Mouse (Mus musculus) cerebellum, adult 2 months (tissue): ENCODE data around the gene Magi2.

Experiments used
- CTCF ChIP-seq: fragments of 200-500 bp; IDR thresholded peaks from 2 replicates; pipeline ENCODE4 v1.5.1; 2011; ENCODE audit warnings: low read depth, mild to moderate bottlenecking, control low read depth, low read length, moderate library complexity, borderline replicate concordance; ENCODE audit not compliant: insufficient read depth
- POLR2A ChIP-seq: fragments of 200-500 bp; IDR thresholded peaks from 2 replicates; pipeline ENCODE4 v1.6.1; 2011; ENCODE audit warnings: low read length, control low read depth, borderline replicate concordance; ENCODE audit not compliant: insufficient read depth

DNA sequence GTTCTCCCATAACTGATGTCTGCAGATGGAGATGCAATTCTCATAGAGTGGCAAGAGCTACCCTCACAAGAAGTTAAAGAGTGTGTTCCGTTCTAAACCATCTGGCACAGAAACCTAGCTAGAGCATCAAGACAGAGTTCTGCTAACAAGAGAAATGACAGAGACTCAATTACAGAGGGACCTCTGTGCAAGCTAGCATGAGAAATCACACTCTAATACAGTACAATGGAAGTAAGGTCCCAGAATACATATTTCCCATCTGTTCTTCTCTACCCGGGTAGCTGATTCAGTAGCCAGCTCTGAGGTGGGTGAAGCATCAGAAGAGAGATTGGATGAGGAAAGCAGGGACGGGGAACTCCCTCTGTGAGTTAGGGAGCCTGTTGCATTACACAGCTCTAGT lies 1351.8 kb downstream of the Magi2 start:
- TF ChIP-seq CTCF (no peak), POLR2A (no peak)
